Mouse (Mus musculus) adrenal gland, postnatal 25 days (tissue): Measurements from ENCODE around the gene Gm16181. TPM values are rescaled to one million over a fixed set of nuclear protein-coding genes. Genes with fewer than 3 reads are reported as not detected.

Source experiments
- DNase-seq: peaks from one replicate; pipeline ENCODE4 v3.0.0; 2021; ENCODE audit warnings: mixed read lengths
- total RNA-seq: library from RNA; stranded (reverse); gene quantifications from 2 replicates; pipeline ENCODE4 v1.2.3, GENCODE M21; 2021

Gene Gm16181
- total RNA-seq, 1 experiment from 2014 or later, result not detected

DNA sequence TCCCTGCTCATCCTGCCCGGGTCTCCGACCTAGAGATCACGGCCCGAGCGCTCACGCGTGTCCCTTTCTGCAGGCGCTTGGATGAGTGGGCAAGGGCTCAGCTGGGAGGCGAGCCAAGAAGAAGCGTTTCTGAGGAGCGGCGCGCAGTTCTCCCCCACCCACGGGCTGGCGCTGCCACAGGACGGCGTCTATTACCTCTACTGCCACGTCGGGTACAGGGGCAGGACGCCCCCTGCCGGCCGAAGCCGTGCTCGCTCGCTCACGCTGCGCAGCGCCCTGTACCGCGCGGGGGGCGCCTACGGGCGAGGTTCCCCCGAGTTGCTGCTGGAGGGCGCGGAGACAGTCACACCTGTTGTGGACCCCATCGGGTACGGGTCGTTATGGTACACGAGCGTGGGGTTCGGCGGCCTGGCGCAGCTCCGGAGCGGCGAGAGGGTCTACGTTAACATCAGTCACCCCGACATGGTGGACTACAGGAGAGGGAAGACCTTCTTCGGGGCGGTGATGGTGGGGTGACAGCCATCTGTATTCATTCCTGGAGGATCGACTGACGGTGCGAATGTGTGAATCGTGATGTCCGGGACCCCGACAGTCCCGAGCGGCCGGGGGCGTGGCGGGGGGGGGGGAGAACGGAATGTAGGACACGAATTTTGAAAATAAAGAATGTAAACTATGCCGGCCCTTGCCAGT, 24.9 kb upstream of the Gm16181 start:
- DNase-seq, result peak; percentile 86

DNA sequence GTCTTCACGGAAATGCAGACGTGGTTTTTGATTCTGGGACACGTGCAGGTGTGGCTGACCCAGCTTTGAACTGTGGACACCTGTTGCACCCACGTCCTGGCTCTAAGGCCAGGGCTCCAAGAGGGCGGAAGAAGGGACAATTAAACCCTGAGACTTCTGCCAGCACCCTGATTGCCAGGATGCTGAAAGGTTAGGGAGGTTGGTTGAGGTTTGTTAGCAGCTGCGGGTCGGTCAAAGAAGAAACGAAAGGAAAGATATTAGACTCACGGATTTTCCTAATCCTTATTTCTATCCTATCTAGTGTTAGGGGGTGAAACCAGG, 24.4 kb upstream of the Gm16181 start:
- DNase-seq, result no peak

DNA sequence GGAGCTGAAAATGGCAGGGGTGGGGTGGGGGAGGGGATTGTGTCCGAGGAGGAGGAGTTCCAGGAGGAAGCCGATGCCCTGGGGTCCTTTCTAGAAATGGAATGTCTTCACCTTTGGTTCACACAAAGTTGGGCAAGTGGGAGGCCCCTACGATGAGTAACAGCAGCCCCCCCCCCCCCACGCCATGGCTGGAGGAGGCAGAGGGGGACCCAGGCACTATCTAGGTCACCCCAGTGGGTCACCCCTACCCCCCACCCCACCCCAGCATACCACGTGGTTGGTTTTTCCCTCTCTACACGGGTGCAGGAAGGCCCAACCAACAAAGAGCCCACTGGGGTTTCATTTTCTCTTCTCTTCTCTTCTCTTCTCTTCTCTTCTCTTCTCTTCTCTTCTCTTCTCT, 23.5 kb upstream of the Gm16181 start:
- no peak for DNase-seq

DNA sequence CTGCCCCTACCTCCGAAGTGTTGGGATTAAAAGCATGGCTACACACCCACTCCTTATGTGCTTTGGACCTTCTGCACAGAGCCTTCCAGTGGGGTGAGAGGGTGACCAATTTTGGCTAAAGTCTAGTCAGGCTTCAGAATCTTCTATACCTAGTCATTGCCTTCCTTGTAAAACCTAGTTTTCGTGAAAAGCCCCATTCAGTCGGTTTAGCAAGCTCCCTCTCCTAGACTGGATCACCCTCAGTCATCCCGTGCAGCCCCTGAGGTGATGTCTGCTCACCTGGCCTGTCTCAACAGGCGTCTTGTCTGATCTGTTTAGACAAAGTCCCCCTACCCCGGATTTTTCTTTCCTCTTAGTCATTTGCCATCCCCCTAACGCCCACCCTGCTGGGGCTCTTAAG, 22.6 kb upstream of the Gm16181 start:
- no peak for DNase-seq

DNA sequence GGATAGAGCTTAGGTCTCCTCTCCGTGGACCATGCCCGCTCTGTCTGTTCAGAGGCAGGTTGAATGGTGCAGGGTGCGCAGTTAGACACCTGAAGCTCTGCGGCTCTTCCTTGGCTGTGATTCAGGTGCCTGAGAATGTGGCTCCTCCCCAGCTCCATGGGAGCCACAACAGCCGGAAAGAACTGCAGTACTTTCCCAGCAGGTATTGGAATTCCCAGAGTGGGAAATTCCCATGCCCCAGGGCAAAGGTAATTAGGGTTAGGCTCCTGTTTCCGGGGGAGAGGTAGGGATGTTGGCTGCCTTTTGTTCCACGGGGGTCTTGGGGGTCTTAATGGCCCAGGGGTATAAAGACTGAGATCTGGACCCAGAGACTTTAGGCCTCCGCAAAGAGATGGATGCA, 21.7 kb upstream of the Gm16181 start:
- DNase-seq, result no peak

DNA sequence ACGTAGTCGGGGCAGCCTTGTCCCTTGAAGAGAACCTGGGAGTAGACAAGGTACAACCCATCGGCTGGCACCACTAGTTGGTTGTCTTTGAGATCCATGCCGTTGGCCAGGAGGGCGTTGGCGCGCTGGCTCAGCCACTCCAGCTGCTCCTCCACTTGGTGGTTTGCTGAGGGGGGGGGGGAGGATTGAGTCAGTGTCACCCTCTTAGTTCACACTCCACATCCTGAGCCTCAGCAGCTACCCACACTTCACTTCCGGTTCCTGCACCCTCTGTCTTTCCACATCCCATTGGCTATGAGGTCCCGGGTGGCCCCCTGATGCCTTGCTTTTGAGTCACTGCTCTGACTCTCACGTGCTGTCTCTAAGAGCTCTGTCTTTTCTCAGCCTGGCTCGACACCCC, 20.2 kb upstream of the Gm16181 start:
- DNase-seq, result no peak

DNA sequence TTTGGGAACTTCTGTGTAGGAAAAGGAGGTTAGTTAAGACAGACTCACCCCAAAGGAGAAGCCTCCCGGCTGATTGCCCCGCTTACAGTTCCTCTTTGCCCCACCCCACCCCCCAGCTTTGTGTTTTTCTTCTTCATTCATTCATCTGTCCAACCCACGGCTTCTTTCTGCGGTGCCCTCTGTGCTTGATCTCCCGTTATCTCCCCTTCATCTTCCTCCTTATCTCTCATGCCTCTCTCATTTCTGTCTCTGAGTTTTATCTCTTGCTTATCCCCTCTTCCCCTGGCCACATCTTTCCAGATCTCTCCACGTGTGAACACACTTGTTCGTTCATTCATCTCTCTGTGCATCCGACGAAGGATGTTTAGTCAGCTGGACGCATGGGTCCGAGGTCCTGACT, 19.5 kb upstream of the Gm16181 start:
- no peak for DNase-seq

DNA sequence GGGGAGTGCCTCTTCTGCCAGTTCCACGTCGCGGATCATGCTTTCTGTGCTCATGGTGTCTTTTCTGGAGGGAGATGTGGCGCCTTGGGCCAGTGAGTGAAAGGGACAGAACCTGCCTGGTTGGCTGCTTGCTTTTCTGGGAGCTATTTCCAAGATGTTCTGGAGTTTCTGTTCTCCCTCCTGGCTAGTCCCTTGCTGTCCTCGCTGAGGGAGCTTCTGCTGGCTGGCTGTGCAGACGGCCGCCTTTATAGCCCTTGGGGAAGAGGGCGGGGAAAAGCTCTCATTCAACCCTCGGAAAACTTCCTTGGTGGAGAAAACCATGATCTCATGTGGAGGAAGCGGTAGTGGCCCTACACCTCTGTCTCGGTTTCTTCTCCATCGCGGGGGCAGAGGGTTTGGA, 18.8 kb upstream of the Gm16181 start, which contains the start of gene Tnf:
TSS of gene Tnf (minus strand) at position 221 of the 400 bp plus-strand sequence.
- DNase-seq, result peak; percentile 33

DNA sequence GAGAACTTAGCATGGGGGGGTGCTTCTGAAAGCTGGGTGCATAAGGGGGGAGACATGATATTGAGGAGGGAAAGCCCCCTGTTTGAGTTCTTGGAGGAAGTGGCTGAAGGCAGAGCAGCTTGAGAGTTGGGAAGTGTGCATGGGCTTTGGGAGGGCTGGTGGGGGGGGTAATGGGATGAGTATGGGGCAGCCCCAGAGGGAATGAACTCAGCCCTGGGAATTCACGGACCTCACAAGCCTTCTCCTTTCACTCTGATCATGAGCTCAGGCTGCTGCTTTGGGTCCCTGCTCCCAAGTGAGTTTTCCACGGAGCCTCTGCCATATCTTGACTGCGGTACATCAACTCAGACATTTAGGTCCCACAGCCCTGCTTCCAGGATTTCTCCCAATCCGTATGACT, 18.2 kb upstream of the Gm16181 start:
- DNase-seq, result no peak

DNA sequence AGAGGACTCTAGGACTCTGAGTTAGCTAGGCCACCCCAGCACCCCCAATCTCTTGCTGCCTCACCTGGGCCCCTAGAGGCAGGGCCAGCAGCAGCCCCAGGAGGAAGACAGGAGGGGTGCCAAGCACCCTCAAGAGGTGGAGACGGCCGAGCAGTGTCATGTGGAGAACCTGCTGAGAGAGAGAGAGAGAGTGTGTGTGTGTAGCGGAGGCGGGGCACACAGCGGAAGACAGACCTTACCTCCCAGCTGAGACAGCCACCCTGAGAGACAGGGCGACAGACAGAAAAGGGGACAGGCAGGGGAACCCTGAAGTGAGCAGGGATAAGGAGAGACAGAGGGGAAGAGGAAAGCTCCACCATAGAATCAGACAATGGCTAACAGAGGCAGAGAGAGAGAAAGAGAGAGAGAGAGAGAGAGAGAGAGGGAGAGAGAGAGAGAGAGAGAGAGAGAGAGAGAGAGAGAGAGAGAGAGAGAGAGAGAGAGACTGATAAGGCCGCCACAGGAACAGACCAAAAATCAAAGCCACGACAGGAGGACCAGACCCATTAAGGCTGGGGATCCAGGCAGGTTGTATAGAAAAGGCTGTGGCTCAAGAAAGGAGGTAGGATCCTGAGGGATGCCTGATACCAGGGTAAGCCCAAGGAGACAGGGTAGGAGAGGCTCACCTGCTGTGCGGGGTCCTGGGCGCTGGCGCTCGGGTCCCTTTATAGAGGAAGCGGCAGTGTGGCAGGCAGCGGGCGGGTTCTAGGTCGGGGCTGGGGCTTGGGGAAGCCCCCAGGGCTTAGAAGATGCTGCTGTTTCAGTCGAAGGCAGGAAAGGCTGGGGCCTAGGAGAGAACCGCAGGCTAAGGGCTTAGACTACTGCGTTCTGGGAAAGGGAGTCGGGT, 15.9 kb upstream of the Gm16181 start, which contains the start of gene Lta:
TSS of gene Lta (minus strand) at position 858 of the 886 bp plus-strand sequence.
- DNase-seq, result no peak

DNA sequence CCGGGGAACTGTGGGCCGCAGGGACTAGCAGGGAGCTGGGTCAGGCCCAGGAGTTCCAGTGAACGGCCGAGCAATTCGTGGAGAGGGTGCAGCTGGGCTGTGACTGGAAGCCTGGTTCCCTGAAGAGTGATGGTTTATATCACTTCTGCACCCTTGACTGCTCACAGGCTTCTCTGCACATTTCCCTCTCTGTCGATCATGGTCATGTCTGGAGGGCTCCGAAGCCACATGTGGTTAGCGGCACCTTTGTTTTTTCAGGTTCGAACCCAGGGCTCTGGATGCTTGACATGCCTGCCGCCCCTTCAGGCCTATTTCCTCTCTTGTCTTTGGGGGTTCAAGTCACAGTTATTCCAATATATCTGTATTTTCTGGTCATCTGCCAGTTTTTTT, 15.3 kb upstream of the Gm16181 start:
- DNase-seq, result no peak

DNA sequence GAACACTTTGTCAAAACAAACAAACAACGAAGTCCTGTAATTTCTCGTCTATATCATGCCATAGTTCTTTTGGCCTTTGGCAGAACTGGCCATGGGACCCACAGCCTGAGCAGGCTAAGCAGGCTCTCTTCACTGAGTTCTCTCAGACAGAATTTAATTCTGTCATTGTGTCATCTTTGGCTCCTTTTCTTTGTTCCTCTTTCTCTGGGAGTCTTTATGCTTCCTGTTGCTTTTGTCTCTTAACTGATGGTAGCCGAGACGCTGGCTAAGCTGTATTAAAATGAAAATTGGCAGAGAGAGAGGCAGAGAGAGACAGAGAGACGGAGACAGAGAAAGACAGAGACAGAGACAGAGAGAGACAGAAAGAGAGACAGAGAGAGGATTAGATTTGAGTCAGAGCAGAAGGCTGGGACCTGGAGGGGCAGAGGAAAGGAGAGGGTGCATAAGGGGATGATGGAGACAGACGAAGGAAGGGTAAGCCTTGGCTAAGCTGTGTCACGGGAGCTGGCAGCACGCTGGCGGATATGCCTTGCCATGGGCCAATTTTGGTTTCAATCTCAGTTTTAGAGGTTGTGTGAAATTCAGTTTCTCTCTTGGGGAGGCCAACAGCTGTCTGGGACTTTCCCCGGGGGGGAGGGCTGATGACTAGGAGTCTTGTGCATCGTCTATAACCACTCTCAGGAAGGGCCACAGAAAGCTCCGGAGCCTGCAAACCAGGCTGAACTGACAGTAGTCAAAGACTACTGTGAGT, 10.7 kb upstream of the Gm16181 start:
- no peak for DNase-seq

DNA sequence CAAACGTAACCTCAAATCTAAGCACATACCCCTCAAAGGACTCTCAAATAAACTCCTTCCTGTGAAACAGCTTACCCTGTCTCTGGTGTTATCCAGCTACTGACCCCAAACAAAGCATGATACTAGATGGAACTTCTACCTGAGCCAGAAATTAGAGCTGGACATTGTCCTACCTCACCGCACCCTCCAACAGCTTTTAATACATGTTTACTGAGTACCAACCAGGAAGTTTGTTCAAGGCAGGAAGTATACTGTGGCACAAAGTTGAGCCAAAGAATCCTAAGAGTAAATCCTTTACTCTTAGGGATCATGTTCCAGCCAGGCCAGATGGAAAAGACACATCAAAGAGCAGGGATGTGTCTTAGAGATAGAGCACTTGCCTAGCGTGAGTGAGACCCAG, 10.0 kb upstream of the Gm16181 start:
- DNase-seq, result no peak

DNA sequence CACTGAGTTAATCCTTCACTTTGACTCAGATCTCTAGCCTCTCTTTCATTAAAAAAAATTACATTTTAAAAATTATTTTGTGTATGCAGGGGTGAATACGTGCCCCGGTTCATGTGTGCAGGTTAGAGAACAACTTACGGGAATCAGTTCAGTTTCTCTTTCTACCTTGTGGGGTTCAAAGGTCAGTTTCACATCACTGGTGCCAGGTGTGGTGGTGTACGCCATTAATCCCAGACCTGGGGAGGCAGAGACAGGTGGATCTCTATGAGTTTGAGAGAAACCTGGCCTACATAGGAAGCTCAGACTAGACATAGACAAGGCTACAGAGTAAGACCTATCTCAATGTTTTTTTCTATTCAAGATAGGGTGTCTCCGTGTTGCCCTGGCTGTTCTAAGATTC, 7.6 kb upstream of the Gm16181 start:
- DNase-seq, result no peak

DNA sequence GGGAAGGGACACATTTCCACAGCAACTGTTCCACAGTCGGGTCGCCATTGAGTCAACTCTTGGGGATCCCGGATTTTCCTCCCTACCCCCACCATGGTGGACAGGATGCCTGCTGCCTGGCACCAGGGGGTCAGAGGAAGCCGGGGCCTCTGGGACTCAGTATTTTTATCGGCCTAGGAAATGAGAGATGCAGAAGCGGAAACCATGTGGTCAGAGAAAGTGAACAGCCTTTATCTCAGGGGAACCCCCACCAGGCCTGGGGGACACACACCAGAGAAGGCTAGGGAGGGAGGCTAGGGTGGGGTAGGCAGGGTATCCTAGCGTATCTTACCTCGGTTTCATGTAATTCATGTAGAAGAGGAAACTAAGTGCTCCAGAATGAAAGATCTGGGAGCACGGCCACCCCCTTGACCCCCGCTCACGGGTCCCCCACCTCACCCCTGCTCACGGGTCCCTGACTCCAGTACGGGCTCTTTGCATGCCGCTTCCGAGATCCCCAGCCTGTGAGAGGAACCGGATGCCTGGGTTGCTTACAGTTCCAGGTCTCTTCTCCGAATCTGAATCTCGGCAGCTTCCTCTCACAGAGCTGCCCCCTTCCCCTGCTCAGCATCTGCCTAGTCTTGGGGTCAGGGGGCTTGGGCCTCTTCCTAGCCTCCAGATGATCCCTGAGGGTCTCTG, 2.0 kb upstream of the Gm16181 start:
- DNase-seq, result no peak

DNA sequence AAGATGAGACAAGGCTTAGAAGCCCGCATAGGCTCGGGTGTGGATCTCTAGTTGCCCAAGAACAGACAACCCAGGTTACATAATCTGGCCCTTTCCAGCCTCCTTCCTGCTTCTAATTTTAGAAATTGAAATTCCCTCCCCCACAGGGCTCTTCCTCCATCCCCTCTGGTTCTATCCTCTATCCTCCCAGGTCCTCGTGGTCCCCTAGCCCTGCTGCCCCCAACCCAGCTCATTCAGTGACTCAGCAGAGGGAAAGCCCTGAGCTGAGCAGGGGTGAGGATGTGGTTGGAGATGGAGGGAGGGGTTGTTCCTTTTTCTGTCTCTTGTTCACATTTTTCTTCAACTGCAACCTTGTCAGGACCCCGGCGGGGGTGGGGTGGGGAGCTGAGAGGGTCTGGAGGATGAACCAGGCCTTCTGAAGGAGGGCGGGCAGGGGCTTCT, 1.0 kb upstream of the Gm16181 start:
- DNase-seq, result no peak

DNA sequence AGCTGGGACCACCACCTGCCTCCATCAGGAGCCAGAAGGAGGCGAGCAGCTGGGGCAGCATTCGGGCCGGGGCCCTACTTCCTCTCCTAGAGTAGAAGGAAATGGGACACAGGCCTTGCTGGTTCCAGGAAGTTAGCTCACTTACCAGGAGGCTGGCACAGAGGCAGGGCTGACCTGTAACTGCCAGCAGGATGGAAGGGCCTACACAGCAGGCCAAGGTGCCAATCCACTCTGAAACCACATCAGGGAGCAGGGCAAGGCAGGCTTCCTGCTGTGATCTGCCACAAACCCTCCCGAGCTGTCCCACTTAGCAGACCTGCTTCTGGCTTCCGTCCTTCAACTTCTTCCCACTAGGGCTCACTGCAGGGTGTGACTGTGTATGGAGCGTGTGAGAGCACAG, 1.7 kb downstream of the Gm16181 start:
- no peak for DNase-seq

DNA sequence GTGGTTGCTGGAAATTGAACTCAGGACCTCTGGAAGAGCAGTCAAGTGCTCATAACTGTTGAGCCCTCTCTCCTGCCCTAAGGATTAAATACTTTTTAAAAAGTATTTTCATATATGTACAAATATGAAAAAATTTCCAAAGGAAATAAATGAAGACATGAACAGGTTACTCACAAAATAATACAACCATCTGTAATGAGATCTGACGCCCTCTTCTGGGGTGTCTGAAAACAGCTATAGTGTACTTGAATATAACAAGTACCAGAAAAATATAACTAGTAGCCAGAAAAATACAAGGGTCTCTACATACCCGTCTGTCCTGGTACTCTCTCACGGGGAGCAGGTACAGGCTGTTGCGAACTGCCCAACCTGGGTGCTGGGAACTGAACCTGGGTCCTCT, 4.0 kb downstream of the Gm16181 start:
- DNase-seq, result no peak

DNA sequence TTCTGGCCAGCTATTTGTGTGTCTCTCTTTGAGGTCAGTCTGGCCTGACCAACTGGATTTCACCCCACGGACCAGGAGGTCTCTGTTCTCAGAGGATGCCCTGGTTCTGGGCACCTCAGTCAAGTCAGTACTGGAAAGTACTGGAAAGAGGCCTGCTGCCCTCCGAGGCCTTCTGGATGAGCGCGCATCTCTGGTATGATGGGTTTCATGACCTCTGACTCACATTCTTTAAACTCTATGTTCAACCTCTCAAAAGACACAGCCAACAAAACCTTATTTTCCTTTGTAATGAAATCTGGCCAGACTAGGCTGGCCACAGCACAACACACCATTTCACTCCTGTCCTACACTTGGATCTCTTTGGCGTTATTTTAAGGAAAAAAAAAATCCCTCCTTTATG, 4.8 kb downstream of the Gm16181 start:
- no peak for DNase-seq

DNA sequence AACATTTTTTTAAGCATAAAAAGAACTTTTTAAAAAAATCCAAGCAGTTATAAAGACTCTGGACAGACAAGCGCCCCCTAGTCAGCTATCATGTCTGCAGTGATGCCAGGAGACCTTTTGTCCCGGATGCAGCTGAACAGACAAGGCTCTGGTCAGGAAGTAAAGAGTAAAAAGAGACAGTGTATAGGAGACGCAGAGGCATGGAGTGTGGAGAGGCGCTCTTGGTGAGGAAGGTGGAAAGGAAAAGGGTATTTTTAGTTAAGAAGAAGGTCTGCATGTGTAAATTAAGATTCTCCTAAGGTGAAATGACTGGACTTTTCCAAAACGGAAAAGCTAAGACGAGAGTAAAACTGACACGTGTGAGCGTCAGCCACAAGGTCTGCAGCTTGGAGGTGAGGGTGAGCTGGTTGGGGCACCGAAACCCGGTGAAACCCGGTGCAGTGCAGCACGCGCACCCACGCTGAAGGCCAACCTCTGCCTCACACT, 6.0 kb downstream of the Gm16181 start:
- DNase-seq, result no peak

DNA sequence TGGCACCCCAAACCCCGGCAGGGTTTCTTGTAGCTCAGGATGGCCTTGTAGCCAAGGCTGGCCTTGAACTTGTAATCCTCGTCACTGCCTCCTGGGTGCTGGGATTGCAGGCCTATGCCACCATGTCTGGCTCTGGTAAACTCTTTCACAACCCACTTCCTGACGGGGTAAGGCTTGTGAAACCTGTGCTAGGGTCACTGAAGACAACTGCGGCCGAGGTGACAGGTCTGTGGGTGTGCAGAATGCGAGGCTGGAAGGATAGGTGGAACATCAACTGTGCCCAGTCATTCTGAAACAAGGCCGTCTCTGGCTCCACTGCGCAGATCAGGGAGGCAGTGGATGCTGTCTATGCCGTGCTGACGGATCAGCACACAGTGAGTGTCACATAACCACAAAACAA, 10.4 kb downstream of the Gm16181 start:
- no peak for DNase-seq

DNA sequence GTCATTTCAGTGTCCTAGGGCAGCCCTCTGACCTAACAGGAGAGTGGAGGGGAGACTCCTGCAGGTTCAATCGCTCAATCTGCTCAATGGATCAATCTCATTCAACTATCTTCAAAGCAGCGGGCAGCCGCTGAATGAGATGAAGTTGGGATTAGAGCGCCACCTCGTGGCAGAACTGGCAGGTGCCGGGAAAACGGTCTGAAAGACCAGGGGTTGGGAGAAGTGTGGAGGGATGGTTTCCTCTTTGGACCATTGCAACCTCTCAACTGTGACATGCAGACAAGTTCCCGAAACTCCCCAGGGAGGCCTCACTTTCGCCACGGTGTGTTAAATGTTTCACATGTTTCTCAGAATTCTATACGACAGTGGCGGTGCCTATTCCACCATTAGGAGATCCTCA, 11.4 kb downstream of the Gm16181 start:
- peak; percentile 89 for DNase-seq
